Mouse (Mus musculus): ENCODE measurements around the gene Papolg. TPM values are rescaled to one million over a fixed set of nuclear protein-coding genes. Genes with fewer than 3 reads are reported as not detected.

Gene Papolg
- polyA plus RNA-seq, 1 experiment from 2014 or later: 15.8 TPM

- Histone ChIP-seq H3K4me1 (ENCODE audit: control insufficient read depth, insufficient read depth, low read length) (no peaks in the 10 kb centered on the region), H3K9me3 (ENCODE audit: control insufficient read depth, low read depth, low read length) (no peaks in the 10 kb centered on the region), H3K4me3 (ENCODE audit: low read depth, low read length) (no peak overlapping the region), H3K9ac (replicated peaks; ENCODE audit: low read depth, low read length) (no peak overlapping the region), H3K27ac (ENCODE audit: low read length) (no peak overlapping the region), H3K4me2 (replicated peaks; ENCODE audit: low read depth, low read length) (no peak overlapping the region), H3K27me3 (ENCODE audit: control insufficient read depth, insufficient read depth, low read length) (no peaks in the 10 kb centered on the region), H3K36me3 (ENCODE audit: control insufficient read depth, insufficient read depth, low read length) (no peaks in the 10 kb centered on the region)
- WGBS: 70% methylated on average over 1 of the region's 1 CpGs
- ATAC-seq (ENCODE audit: insufficient number of reproducible peaks, insufficient read depth, low FRiP score, low read depth): no peak
Observed at GRCm38 (mm10) chr11:23818745-23819144, 76.3 kb downstream of the Papolg start.

Other genes starting within 250 kb of the Papolg start
- gene Pus10, start 229.6 kb downstream of the Papolg start, polyA plus RNA-seq (2014; fragmentation: Nextera tagmentation; extraction: Ambion mirVana): 21.5 and 24.3 TPM in 2 replicates
- gene Pex13, start 229.3 kb downstream of the Papolg start, polyA plus RNA-seq (2014; fragmentation: Nextera tagmentation; extraction: Ambion mirVana): 28.8 and 35.2 TPM in 2 replicates
- 2.1 and 2.2 TPM in 2 replicates for gene Rel, start 124.3 kb downstream of the Papolg start, polyA plus RNA-seq (2014; fragmentation: Nextera tagmentation; extraction: Ambion mirVana)
- not detected in 2 replicates for gene A830031A19Rik, start 179.8 kb upstream of the Papolg start, polyA plus RNA-seq (2014; fragmentation: Nextera tagmentation; extraction: Ambion mirVana)
- 40.0 and 40.8 TPM in 2 replicates for gene Bcl11a, start 182.8 kb upstream of the Papolg start, polyA plus RNA-seq (2014; fragmentation: Nextera tagmentation; extraction: Ambion mirVana)

All from stomach, embryonic 14.5 days (tissue).